Mouse (Mus musculus) neural tube, embryonic 14.5 days (tissue): ENCODE measurements around the gene Tbxa2r. TPM values are rescaled to one million over a fixed set of nuclear protein-coding genes. Genes with fewer than 3 reads are reported as not detected.

Experiments used
- ATAC-seq: fragments of 200-750 bp; cut with Nextera tagmentation; 2 replicates; pipeline ENCODE4 v1.8.0; 2017; ENCODE audit warnings: low read depth, mild to moderate bottlenecking, moderate TSS enrichment, moderate library complexity
- H3K27ac ChIP-seq: fragments of 300-500 bp; sonication (generic); 2 replicates; pipeline ENCODE4 v1.5.1; 2014; ENCODE audit warnings: low read depth, mild to moderate bottlenecking, control low read depth, low read length, moderate library complexity, mixed read lengths
- H3K27me3 ChIP-seq: fragments of 300-500 bp; sonication (generic); 2 replicates; pipeline ENCODE4 v1.6.1; 2014; ENCODE audit warnings: low read length; ENCODE audit not compliant: control insufficient read depth, insufficient read depth
- H3K36me3 ChIP-seq: fragments of 300-500 bp; sonication (generic); 2 replicates; pipeline ENCODE4 v1.6.1; 2014; ENCODE audit warnings: low read length, mixed read lengths; ENCODE audit not compliant: control insufficient read depth, insufficient read depth
- H3K4me1 ChIP-seq: fragments of 300-500 bp; sonication (generic); 2 replicates; pipeline ENCODE4 v1.6.1; 2014; ENCODE audit warnings: low read length; ENCODE audit not compliant: control insufficient read depth, insufficient read depth
- H3K4me2 ChIP-seq: fragments of 300-500 bp; sonication (generic); 2 replicates; pipeline ENCODE4 v1.6.1; 2014; ENCODE audit warnings: mild to moderate bottlenecking, low read depth, low read length, control low read depth
- H3K4me3 ChIP-seq: fragments of 300-500 bp; sonication (generic); 2 replicates; pipeline ENCODE4 v1.5.1; 2014; ENCODE audit warnings: low read depth, low read length, control low read depth, mixed read lengths
- H3K9ac ChIP-seq: fragments of 300-500 bp; sonication (generic); replicated peaks from 2 replicates; pipeline ENCODE4 v1.6.1; 2014; ENCODE audit warnings: low read depth, mild to moderate bottlenecking, control low read depth, low read length, mixed read lengths
- H3K9me3 ChIP-seq: fragments of 300-500 bp; sonication (generic); 2 replicates; pipeline ENCODE4 v1.6.1; 2016; ENCODE audit warnings: low read length; ENCODE audit not compliant: control insufficient read depth
- WGBS: fragments of 180-500 bp; shearing (Covaris S2); extraction: QIAGEN DNeasy Blood & Tissue Kit; methylation state at CpG from one replicate; pipeline ENCODE4 v1.1.7; 2014; 5-methylcytosine and 5-hydroxymethylcytosine counted together
- polyA plus RNA-seq: library from polyadenylated mRNA; unstranded; fragments of >200 nt; fragmentation: Nextera tagmentation; extraction: Ambion mirVana; gene quantifications from 2 replicates; pipeline ENCODE4 v1.2.1, GENCODE M21; 2014

Gene Tbxa2r
- polyA plus RNA-seq, 1 experiment from 2014 or later: 1.9 TPM

DNA sequence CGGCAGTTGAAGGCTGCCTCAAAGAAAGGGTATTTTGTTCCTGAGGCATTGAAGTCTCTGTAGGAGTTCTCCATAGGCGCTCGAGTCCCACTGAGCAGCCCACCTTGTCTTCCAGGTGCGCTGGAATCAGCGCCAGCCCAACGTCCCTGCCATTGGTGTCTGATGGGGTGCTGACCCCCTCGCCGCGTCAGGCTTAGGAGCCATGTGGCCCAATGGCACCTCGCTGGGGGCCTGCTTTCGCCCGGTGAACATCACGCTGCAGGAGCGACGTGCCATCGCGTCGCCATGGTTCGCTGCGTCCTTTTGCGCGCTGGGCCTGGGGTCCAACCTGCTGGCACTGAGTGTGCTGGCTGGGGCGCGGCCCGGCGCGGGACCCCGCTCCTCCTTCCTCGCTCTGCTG is 3.7 kb downstream of the Tbxa2r start:
- Histone ChIP-seq H3K4me2 (no peak overlapping the region), H3K4me1 (no peaks in the 10 kb centered on the region), H3K9ac (no peak overlapping the region), H3K36me3 (no peaks in the 10 kb centered on the region), H3K9me3 (no peaks in the 10 kb centered on the region), H3K4me3 (no peak overlapping the region), H3K27me3 (0 out of 2 replicates have a peak, but pooled peaks cover 4% of the 10 kb centered on the region), H3K27ac (no peak overlapping the region)
- ATAC-seq: no peak
- WGBS: 14% methylated on average over 29 of the region's 29 CpGs

GRCm38 (mm10) chr10:81334324-81334723 is 5.8 kb downstream of the Tbxa2r start:
- H3K9ac ChIP-seq: no peak overlapping the region
- WGBS: 71% methylated on average over 11 of the region's 11 CpGs
- no peak for ATAC-seq
- no peak overlapping the region for H3K27ac ChIP-seq
- 0 out of 2 replicates have a peak, but pooled peaks cover 4% of the 10 kb centered on the region for H3K27me3 ChIP-seq
- H3K36me3 ChIP-seq: no peaks in the 10 kb centered on the region
- H3K9me3 ChIP-seq: no peaks in the 10 kb centered on the region
- H3K4me3 ChIP-seq: no peak overlapping the region
- no peak overlapping the region for H3K4me2 ChIP-seq
- no peaks in the 10 kb centered on the region for H3K4me1 ChIP-seq

DNA sequence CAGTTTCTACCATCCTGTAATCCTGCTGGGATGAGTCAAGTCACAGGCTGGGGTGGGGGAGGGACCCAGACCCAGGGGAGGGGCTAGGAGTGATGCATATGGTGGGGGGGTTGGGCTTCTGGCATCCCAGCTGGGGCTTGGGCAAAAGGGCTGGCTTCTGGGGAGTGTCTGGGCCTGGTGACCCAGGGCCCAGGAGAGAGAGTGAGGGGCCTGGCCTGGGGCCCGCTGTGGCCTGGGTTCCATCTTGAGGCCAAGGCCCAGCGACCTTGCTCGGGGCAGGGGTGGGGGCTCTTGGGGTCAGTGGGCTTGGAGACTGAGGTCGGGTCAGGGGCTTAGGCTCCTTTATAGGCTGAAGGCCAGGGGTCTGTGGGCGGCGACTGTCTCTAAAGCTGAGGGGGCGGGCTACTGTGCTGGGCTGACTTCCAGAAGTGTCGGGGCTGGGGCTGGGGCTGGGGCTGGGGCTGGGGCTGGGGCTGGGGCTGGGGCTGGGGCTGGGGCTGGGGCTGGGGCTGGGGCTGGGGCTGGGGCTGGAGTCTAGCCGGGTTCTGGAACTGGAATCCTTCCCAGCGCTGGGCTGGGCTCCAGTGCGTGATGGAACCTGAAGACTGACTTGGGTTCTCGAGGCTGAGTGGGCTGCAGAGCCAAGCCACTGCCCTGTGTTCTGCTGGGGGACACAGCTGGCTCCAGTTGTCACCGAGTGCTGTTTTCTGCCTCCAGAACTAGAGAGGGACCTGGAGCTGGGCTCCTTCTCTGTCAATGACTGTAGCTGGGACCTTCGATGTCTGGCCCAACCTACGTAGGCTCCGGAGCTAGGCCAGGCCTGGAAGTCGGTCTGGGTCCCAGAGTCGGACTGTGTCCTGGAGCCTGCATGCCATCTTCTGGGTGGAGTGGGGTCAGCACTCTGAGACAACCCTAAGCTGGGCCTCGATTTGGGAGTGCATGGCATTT is 7.1 kb downstream of the Tbxa2r start:
- Histone ChIP-seq H3K9me3 (no peaks in the 10 kb centered on the region), H3K4me1 (no peaks in the 10 kb centered on the region), H3K36me3 (no peaks in the 10 kb centered on the region), H3K27ac (no peak overlapping the region), H3K9ac (no peak overlapping the region), H3K4me2 (no peak overlapping the region), H3K4me3 (no peak overlapping the region), H3K27me3 (0 out of 2 replicates have a peak, but pooled peaks cover 4% of the 10 kb centered on the region)
- 46% methylated on average over 15 of the region's 19 CpGs for WGBS
- ATAC-seq: no peak

- ATAC-seq: no peak
- Histone ChIP-seq H3K27me3 (peaks cover 8% of the 10 kb centered on the region; the same call in 1 of the 2 replicates), H3K4me3 (no peak overlapping the region), H3K36me3 (no peaks in the 10 kb centered on the region), H3K4me1 (no peaks in the 10 kb centered on the region), H3K9me3 (no peaks in the 10 kb centered on the region), H3K4me2 (no peak overlapping the region), H3K9ac (no peak overlapping the region), H3K27ac (no peak overlapping the region)
- WGBS: 99% methylated on average over 4 of the region's 4 CpGs
Measured at GRCm38 (mm10) chr10:81336558-81336957, 8.0 kb downstream of the Tbxa2r start.

DNA sequence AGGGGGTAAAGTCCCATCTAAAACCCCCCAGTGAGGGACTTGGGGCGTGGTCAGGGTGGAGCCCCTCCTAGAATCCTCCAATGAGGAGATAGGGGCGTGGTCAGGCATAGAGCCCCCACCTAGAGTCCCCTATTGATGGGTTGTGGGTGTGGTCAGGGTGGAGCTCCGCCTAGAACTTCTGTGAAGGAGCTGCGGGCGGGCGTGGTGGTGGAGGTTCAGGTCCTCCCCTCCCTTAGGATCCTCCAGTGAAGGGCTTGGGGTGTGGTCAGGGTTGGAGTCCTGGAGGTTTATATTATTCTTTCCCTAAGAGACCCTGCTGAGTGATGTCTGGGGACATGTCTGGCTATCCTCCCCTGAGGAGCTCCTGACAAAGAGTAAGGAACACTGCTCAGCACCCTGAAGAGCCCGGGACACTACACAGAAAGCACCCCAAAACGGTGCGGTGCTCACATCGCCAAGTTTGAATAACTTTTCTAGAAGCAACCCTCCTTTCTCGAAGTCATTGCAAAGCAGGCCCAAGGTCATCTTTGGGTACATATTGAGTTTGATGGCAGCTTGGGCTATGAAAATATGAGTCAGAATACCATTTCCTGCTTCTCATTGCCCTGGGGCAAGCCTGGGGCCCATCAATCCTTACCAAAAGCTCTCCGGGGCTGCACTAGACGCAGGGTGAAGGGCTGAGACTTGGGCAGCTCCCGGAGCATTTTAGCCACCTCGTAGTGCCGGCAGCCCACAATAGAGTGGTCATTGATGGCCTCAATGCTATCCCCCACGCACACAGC is 12.2 kb downstream of the Tbxa2r start:
- Histone ChIP-seq H3K4me3 (no peak overlapping the region), H3K9me3 (no peaks in the 10 kb centered on the region), H3K4me1 (0 out of 2 replicates have a peak, but pooled peaks cover 6% of the 10 kb centered on the region), H3K36me3 (no peaks in the 10 kb centered on the region), H3K4me2 (no peak overlapping the region), H3K27me3 (peaks cover 30% of the 10 kb centered on the region), H3K9ac (no peak overlapping the region), H3K27ac (no peak overlapping the region)
- no peak for ATAC-seq
- 33% methylated on average over 17 of the region's 17 CpGs for WGBS

GRCm38 (mm10) chr10:81341333-81341949 is 12.9 kb downstream of the Tbxa2r start:
- Histone ChIP-seq H3K4me3 (no peak overlapping the region), H3K4me2 (no peak overlapping the region), H3K9me3 (no peaks in the 10 kb centered on the region), H3K27me3 (peaks cover 30% of the 10 kb centered on the region), H3K36me3 (no peaks in the 10 kb centered on the region), H3K9ac (no peak overlapping the region), H3K27ac (no peak overlapping the region), H3K4me1 (peaks cover 6% of the 10 kb centered on the region; the same call in 1 of the 2 replicates)
- 37% methylated on average over 16 of the region's 16 CpGs for WGBS
- ATAC-seq: no peak

GRCm38 (mm10) chr10:81342686-81343505 is 14.4 kb downstream of the Tbxa2r start, which contains the start of gene Gipc3:
TSS of gene Gipc3 (minus strand) at chr10:81343266.
- H3K4me1 ChIP-seq: peaks cover 6% of the 10 kb centered on the region; the same call in 1 of the 2 replicates
- no peak for ATAC-seq
- H3K9me3 ChIP-seq: no peaks in the 10 kb centered on the region
- H3K4me3 ChIP-seq: peak within 1 kb of the TSS; percentile 31
- peak within 1 kb of the TSS; percentile 37 for H3K9ac ChIP-seq
- 5% methylated on average over 66 of the region's 67 CpGs for WGBS
- peak within 1 kb of the TSS; percentile 71 for H3K4me2 ChIP-seq
- peaks cover 34% of the 10 kb centered on the region for H3K27me3 ChIP-seq
- H3K27ac ChIP-seq: no peak within 1 kb of the TSS
- H3K36me3 ChIP-seq: no peaks in the 10 kb centered on the region

DNA sequence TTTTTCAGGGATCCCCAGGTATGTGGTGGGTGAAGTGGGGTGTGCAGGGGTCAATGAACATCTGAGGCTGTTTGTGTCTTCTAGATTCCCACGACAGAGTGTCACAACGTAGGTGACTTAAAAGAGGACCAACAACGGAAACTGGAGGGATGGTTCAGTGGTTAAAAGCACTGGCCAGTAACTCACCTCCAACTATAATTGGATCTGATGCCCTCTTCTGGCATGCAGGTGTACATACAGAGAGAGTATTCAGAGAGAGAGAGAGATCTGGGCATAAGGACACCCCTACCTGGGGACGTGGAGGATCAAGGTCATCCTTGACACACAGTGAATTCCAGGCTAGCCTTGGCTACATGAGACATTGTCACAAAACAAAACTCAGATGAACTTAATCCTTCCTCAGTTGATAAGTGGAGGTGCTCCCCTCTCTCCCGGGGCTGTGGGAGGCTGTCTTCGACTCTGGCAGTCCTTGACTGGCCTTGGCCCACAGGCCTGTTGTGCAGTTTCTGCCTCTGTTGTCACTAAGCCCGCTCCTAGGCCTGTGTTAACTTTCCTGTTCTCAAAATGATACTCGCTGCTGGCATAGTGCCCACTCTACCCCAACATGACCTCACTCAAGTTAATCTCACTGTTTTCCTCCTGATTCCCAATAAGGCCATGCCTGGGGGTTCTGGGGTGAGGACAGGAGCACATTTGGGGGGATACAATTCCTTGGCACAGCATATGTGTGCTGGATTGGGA is 16.1 kb downstream of the Tbxa2r start:
- ATAC-seq: no peak

More for the DNA sequence above, 16.1 kb downstream of the Tbxa2r start:
- H3K9me3 ChIP-seq: no peaks in the 10 kb centered on the region
- H3K4me3 ChIP-seq: no peak overlapping the region
- no peak overlapping the region for H3K9ac ChIP-seq
- H3K27me3 ChIP-seq: peaks cover 34% of the 10 kb centered on the region
- H3K4me1 ChIP-seq: peaks cover 10% of the 10 kb centered on the region
- no peaks in the 10 kb centered on the region for H3K36me3 ChIP-seq
- no peak overlapping the region for H3K27ac ChIP-seq
- 58% methylated on average over 8 of the region's 8 CpGs for WGBS
- H3K4me2 ChIP-seq: no peak overlapping the region
